Mouse (Mus musculus) B cell, adult 2 months (primary cell): Measurements from ENCODE around the gene Olfr1324.
"Not testable (repeated sequence)": the region's sequence is repeated elsewhere in the genome, so short reads cannot be mapped to it uniquely, and the experiment has no call there.

Source experiments
- DNase-seq, 2 experiments: peaks; one replicate each; pipeline ENCODE4 v3.0.0; 2022

Gene Olfr1324

DNA sequence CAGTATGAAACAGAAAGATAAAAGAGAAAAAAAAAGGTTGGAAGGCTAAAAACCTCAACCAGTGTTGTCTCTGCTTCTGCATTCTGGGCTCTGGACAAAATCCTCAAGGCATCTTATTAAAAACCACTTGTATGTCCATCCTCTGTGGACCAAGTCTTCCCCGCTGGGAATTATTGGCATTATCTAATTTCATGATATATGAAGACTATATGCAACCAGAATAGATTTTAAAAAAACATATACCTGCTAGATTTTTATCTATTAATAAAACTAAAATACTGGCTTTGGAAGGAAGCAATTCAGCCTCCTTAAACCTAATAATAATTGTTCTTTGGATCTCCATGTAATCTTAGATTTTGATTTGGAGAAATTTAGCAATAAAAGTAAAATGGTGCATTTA, at the start of gene Olfr1324:
Gene Olfr1324, minus strand, starts transcription at position 101 of the 400 bp plus-strand sequence.
- no peak for DNase-seq

DNA sequence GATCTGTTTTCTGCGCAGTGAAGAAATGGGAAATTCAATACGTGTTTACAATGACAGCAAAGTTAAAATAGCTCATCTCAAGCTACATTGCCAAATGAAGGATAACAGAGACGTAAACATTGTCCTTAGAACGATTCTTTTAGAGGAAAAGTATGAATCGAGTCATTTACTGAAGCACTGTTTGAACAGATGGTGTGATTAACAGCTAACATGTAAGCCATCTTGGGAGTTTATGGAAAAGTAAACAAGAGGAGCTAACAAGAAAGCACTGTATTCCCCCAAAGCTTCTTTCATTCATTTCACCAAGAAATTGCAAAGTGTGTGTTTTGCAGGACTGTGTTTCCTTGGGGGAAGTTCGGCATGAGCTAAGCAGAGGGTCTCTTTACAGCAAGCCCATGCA, 42.0 kb upstream of the Olfr1324 start:
- DNase-seq: not testable (repeated sequence)

DNA sequence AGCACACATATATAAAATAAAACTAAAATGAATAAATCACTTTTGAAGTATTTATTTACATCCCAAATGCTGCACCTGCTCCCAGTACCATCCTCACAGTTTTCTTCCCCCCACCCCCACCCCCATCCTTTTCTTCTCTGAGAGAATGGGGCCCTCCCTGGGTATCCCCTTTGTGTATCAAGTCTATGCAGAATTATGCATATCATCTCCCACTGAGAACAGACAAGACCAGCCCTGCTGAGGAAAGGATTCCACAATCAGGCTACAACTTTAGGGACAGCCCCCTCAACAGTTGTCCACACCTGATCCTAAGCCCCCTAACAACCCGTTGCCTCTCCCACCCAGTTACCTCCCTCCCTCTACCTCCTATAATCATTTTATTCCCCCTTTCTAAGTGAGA, 27.8 kb upstream of the Olfr1324 start:
- DNase-seq: no peak

DNA sequence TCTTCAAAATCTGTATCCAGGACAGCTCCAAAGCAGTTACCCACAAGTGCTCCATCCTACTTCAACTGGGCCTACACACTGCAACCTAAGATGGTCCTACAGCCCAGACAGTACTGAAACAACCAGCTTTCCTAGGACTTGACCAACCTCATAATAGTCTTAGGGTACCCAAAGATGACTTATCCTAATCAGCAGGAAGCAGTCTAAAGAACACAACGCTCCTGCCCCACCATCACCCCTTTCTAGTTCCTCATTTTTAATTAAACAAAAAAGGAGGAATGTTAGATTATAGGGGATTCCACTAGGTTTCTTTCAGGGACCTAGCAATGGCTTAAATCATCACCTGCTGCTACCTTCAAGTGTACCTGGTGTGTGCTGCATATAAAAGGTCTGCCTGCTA, 15.1 kb upstream of the Olfr1324 start:
- no peak for DNase-seq

DNA sequence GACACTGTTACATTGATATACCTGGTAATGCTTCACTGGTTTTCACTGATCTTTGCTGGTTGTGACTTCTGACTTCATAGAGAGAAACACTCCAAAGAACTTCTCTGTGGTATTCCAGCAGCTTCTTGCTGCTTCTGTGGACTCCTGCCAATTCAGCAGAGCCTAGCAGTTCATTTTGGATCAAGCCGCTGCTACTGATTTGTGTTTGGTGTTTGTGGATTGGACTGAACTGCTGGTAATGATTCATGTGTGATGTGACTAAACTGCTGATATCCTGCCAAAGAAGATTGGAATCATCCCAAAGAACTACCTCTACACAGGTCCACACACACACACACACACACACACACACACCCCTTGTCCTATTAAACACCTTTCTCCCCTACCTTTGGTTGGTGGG, 14.4 kb upstream of the Olfr1324 start:
- no peak for DNase-seq

DNA sequence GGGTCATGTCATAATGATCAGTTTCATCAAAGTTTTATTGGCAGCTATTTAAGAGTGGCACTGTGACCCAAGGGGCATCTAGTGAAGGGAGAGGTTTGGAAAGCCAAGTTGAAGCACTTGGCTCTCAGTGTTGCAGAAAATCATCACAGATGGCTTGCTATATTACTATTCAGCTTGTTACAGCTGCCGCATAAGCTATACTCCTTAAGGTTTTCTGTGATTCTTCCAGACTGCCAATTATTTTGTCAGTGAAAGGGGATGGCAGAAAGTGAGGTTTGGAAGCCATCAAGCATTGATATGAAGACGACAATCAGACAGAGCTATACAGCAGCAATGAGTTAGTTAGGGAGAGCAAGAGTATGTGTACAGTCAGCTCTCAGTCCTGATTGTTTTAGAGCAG, 4.2 kb upstream of the Olfr1324 start:
- DNase-seq: no peak

DNA sequence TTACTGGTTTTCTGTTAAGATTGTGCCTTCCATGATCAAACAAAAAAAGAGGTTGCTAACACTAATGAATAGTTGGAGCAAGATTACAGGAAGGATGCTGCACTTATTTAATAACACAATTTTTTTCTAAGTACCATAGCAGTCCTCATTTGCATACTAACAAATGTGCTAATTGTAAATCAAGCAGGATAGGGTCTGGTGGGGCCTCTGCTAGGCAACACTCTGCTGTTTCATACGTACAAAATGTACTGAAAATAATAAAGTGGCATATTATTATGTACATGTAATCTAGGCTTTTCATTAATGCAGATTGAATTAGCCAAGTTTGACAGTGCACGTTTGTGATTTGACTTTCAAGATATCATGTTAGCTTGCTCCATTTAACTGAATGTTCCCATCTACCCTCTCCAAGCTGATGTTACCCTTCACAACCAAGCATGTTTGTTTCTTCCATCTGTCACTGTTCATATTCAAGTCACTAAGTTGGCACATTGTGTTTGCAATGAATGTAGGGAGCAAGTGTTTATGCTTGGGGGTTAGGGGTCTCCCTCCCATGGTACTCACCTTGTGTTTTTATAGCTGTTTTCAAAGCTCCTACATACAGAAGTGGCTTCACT, 478 bp downstream of the Olfr1324 start:
- no peak for DNase-seq

DNA sequence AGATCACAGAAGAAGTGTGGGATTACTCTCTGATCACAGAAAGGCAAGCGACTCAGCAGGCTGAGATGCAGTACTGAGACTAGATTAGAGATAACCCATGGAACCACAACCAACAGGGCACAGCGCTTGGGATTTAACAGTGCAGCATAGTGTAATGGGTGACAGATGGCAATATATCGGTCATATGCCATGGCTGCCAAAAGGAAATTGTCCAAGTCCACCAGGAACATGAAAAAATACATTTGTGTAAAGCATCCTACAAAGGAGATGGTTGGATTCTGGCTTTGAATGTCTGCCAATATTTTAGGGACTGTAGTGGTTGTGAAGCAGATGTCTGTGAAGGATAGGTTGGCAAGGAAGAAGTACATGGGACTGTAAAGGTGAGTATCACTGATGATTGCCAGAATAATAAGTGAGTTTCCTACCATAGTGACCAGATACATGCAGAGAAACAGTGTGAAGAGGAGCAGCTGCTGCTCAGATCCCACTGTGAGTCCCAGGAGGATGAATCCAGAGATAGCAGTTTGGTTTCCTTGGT, 2.3 kb downstream of the Olfr1324 start:
- DNase-seq: no peak

DNA sequence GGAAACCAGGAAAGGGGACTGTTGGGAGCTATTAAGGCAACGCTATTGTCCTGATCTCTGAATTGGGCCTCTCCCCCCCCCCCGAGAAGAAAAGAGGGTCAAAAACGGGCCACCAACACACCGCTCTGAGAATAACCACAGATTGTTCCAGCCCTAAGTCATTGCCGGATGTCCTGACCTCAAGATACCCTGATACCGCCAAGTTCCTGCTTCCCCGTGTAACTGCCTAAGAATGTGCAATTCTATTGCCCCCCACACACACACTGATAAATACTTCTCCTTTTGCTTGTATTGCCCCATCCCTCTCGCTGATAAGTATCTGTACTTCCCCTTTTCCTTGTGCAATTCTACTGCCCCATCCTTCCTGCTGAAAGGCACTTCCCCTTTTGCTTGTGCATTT, 17.9 kb downstream of the Olfr1324 start:
- not testable (repeated sequence) for DNase-seq

DNA sequence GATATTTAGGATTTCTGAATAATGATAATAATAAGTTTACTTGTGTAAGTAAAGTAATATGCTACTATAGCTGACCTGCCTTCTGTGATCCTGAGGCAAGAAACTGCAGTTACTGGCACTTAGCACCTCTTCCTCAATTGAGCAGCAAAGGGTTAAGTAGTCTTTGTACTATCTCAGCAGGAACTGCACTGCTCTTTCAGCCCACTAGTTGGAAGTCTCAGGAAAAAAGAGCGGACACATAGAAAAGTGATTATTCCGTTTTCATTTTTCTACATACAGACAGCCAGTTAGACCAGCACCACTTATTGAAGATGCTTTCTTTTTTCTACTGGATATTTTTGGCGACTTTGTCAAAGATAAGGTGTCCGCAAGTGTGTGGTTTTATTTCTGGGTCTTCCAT, 37.7 kb downstream of the Olfr1324 start:
- not testable (repeated sequence) for DNase-seq

DNA sequence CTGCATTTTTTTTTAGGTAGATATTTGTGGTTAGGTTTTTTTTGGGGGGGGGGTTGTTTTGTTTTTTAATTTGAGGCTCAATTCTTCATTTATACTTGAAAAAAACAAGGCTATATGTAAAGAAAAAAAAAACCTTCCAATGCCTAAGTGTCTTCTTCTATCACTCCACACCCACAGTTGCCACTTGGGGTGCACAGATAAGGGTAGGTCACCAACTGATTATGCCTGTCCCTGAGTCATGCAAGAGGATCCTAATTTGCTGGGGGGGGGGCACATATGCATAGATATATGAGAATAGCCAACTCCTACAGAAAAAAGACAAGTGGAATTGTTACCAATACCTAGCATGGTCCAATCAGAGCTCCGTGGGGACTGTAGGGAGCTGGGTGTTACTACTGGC, 53.3 kb downstream of the Olfr1324 start:
- DNase-seq: no peak
